Mouse (Mus musculus) frontal cortex, adult 2 months (tissue): Measurements from ENCODE around the gene Sh3d19. TPM values are rescaled to one million over a fixed set of nuclear protein-coding genes. Genes with fewer than 3 reads are reported as not detected.

Experiments used
- polyA plus RNA-seq: library from polyadenylated mRNA; depleted of rRNA; stranded (reverse); fragments of >200 nt; gene quantifications from 2 replicates; pipeline ENCODE4 v1.2.3, GENCODE M21; 2012; rRNA removed

Sh3d19 gene
- polyA plus RNA-seq, 1 experiment: 13.5 TPM

Other genes with a start within 250 kb of the Sh3d19 start
- gene Fam160a1, start 153.8 kb upstream of the Sh3d19 start, polyA plus RNA-seq: 1.4 and 1.6 TPM in 2 replicates
- gene Glt28d2, start 83.6 kb upstream of the Sh3d19 start, polyA plus RNA-seq: 0.67 and 0.84 TPM in 2 replicates
- 0.13 and 0.26 TPM in 2 replicates for gene Gm37240, start 83.6 kb upstream of the Sh3d19 start, polyA plus RNA-seq
- not detected in 2 replicates for gene Prss48, start 31.4 kb downstream of the Sh3d19 start, polyA plus RNA-seq
- gene Rps3a1, start 171.6 kb downstream of the Sh3d19 start, polyA plus RNA-seq: 622 and 680 TPM in 2 replicates